Mouse (Mus musculus): ENCODE measurements around the gene Slf2.

The Slf2 gene

DNA sequence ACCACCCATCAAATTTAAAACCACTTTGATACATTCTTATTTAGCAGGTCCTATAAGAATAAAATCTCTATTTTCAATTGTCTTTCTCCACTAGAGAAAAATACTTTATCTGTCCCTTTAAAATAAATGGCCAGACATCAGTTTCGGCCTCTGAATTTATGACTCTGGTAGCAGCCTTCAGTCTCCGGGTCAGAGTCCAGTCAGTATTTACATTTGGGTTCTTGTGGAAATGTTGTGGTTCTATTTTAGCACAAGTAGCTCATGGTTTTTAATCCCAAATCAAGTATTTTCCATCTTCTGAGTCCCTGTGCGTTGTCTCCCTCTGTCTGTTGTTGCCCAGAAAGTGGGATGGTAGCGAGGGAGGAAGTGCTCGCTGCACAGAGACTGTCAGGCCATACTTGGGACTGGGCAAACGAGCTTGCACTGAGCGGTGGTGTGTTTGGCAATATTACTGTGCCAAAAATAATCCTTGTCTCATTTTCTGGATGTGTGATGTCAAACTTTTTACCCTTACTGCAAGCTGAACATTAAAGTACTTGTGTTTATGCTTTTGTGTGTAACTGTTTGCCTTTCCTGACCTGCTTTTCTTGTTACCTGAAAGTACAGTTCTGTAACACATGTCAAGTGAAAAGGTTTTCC, 51.6 kb downstream of the Slf2 start:
- no peak for DNase-seq (ENCODE audit: low spot score in 2 of 2)

DNA sequence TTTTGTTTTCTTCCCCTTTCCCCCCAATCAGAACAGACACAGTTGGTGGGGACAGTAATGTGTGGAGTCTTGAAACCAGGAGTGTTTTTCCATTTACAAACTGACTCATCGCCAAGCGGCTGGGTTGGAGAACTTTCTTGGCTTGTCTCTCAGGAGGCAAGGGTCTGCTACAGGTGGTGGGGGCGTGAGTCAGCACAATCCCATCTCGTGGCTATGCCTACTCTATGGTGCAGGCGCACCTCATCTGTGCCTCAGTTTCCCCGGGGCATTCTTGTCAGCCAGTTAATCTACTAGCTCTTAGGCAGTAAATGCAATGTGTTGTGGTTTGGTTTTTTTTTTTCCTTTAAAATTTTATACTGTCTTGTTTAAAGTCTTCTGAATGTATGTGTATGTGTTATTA, 52.4 kb downstream of the Slf2 start:
- DNase-seq (ENCODE audit: low spot score in 2 of 2): no peak

- no peak for DNase-seq (ENCODE audit: low spot score in 2 of 2)
Observed at GRCm38 (mm10) chr19:44984420-44984819, 53.5 kb downstream of the Slf2 start.

GRCm38 (mm10) chr19:44985159-44985988, 54.4 kb downstream of the Slf2 start:
- no peak for DNase-seq (ENCODE audit: low spot score in 2 of 2)

DNA sequence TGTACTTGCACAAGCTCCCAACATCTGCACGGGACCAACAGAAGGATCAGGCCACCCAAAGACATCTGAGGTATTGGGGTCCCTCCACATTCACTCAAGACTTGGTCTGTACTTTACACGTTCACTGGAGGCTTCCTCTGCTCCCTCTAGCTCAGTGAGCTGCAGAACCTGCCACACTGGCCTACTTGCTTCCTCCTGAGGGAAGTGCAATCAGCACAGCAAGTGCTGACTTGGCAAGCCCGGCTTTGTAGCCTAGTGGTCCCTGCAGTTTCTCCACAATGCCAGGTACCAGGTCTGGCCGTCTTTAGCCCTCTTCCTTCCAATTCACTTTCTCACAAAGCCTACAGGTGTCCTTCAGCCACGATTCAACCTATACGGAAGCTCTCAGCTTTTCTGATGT, 56.1 kb downstream of the Slf2 start:
- DNase-seq (ENCODE audit: low spot score in 2 of 2): no peak

DNA sequence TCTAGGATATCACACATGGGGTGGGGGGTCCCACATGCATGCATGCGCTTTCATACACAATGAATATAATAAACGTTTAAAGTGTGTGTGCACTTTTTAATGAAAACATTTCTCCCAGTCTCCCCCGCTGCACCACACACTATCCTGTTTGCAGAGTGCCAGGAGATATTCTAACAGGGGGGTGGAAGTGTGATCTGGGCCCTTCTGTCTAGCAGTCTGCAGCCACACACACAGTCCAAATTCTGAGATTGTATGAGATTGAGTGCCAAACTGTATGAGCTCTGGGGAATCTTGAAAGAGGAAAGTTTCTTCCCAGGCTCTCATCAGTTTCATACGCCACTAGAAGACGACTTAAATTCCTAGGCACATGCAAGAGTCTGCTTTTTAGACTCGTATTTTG, 56.9 kb downstream of the Slf2 start:
- no peak for DNase-seq (ENCODE audit: low spot score in 2 of 2)

GRCm38 (mm10) chr19:44988321-44988720, 57.4 kb downstream of the Slf2 start:
- no peak for DNase-seq (ENCODE audit: low spot score in 2 of 2)

- DNase-seq (ENCODE audit: low spot score in 2 of 2): no peak
Observed at GRCm38 (mm10) chr19:44988831-44989566, 58.0 kb downstream of the Slf2 start, which contains the start of gene Sema4g. TSS of gene Sema4g (plus strand) at chr19:44989101.

DNA sequence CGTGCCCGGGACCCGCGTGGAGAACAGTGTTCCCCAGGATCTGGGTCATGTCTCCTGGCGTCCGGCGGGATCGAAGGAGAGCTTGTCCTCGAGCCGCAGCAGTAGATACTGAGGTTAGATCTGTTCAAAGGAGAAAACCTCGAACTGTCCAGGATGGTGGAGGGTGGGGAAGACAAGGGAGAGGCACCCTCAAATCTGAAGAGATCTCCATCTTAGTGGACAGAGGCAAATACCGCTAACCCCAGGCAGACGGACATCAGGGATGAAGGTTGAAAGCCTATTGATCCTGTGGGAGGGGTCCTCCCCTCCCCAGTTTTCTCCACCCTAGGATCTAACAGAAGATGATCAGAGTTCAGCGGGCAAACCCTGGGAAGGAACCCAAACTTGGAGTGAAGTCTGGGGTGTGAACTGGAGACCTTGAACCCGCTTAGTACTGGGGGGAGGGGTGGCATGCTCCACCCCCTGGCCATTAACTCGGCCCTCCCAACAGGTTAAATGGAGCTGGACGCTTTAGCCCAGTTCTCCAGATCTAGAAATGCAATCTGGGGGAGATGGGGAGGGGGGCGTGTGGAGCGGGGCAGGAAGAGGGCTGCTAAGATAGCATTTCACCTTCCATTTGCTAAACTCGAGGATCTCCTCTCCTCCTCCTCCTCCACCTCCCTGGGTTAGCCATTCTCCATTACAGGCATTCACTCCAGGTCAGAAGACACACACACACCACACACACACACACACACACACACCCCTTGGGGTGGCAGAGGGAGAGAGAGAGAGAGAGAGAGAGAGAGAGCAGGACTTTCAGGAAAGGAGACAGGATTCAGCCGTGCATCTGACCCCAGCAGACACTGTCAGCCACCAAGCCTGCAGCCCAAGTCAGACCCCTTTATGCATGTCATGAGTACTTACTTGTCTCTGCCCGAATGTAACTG, 58.9 kb downstream of the Slf2 start:
- DNase-seq (ENCODE audit: low spot score in 2 of 2): no peak

- no peak for DNase-seq (ENCODE audit: low spot score in 2 of 2)
Observed at GRCm38 (mm10) chr19:44991031-44991430, 60.1 kb downstream of the Slf2 start.

- DNase-seq (ENCODE audit: low spot score in 2 of 2): no peak
Observed at GRCm38 (mm10) chr19:44992246-44992645, 61.3 kb downstream of the Slf2 start.

DNA sequence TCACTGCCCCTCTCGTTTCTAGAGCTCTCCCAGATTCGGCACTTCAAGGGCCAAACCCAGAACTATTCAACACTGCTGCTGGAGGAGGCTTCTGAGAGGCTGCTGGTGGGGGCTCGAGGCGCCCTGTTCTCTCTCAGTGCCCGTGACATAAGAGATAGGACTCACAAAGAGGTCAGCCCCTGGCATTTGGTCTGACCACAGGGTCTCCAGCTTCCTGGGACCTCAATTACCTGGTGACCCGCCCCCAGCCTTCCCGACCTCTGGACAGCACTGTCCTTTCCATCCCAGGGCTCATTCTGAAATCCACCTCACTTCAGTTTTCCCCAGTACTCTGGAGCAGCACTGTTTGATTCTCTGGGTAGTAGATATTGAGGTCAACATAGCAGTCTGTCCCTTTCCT, 61.8 kb downstream of the Slf2 start:
- DNase-seq (ENCODE audit: low spot score in 2 of 2): no peak

- DNase-seq (ENCODE audit: low spot score in 2 of 2): no peak
Observed at GRCm38 (mm10) chr19:44997786-44998185, 66.8 kb downstream of the Slf2 start.

GRCm38 (mm10) chr19:44999647-45000046, 68.7 kb downstream of the Slf2 start:
- DNase-seq (ENCODE audit: low spot score in 2 of 2): no peak

DNA sequence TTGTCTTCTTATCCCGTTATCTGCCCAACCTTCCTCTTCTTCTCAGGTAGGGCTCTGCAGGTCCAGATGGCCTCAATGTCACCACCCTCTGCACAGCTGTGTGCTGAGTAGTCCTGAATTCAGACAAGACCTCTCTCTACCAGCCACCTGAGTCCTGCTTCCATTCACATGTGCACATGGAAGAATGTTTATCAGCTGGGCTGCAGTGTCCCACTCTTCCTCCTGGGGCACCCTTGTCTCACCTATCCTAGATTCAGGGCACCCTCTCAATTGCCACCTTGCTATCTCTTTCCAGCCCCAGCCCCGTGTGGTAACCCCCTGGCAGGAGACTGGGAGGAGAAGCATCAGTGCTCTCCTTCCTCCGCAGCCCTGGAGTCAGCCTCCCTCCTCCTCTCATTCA, 71.3 kb downstream of the Slf2 start:
- no peak for DNase-seq (ENCODE audit: low spot score in 2 of 2)

DNA sequence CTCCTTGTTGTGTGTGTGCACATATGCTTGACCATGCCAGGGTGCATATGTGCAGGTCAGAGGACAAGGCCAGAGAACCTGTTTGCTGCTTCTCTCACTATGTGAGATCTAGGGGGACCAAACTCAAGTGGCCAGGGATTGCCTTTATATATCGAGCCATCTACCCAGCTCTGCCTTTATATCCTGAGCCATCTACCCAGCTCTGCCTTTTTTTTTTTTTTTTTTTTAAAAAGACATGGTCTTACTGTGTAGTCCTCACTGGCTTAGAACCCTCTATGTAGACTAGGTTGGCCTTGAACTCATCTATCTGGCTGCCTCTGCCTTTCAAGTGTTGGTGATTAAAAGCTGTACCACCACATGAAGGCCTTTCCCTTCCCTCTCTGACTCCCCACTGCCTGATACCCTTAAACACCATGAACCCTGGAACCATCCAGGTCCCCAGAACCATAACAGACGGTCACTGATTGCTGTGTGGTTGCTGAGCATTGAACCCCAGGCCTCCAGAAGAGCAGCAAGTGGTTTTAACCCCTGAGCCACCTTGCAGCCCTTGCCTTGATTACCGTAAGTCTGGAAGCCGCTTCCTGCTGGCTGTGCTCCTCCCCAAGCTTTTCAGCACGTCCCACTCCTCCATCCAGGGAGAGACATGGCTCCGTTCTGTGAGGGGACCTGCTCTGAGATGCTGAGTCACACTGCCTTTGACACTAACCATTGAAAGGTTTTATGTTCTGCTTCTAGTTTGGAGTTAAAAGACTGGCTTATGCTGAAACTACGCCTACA, 73.0 kb downstream of the Slf2 start:
- DNase-seq (ENCODE audit: low spot score in 2 of 2): no peak

GRCm38 (mm10) chr19:45005444-45005843, 74.5 kb downstream of the Slf2 start, which contains the start of gene Twnk:
TSS of gene Twnk (plus strand) at chr19:45005663.
- peak in 1 of 2 experiments; percentile 50 for DNase-seq (ENCODE audit: low spot score in 2 of 2)

GRCm38 (mm10) chr19:45005957-45006712, 75.2 kb downstream of the Slf2 start, which contains the start of gene Mrpl43:
TSS of gene Mrpl43 (minus strand) at chr19:45006442.
- DNase-seq (ENCODE audit: low spot score in 2 of 2): peak; percentile 93 to 95

DNA sequence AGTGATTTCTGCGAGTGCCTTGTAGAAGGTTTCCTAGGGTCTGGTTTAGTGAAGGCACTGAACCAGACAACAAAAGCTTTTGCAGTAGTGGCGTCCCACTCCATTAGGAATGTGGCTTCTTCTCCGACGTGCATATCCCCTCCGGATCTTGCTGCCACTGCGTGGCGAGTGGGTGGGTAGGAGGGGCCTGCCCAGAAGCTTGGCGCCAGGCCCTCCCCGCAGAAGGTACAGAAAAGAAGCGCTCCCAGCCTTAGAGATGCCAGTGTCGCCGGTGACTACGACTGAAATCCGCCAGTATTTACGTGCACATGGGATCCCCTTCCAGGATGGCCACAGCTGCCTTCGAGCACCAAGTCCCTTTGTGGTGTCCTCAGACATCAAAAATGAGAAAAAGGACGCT, 76.1 kb downstream of the Slf2 start:
- no peak for DNase-seq (ENCODE audit: low spot score in 2 of 2)

Data from heart, adult 9 months (tissue).